Mouse (Mus musculus) frontal cortex, postnatal 14 days (tissue): ENCODE results near the gene Togaram2.
"Not testable (repeated sequence)": the region's sequence is repeated elsewhere in the genome, so short reads cannot be mapped to it uniquely, and the experiment has no call there.

Experiments used
- DNase-seq, 2 experiments: peaks; one replicate each; pipeline ENCODE4 v3.0.0; 2022; ENCODE audit warnings: low spot score in 2 of 2

Gene Togaram2

GRCm38 (mm10) chr17:71673092-71673491 lies at the start of gene Togaram2:
Togaram2 (plus strand) TSS chr17:71673261.
- DNase-seq, result no peak

GRCm38 (mm10) chr17:71631806-71632205 lies 41.3 kb upstream of the Togaram2 start:
- DNase-seq, result no peak

GRCm38 (mm10) chr17:71633350-71633749 lies 39.7 kb upstream of the Togaram2 start:
- DNase-seq, result no peak

GRCm38 (mm10) chr17:71636786-71637185 lies 36.3 kb upstream of the Togaram2 start:
- DNase-seq, result no peak

GRCm38 (mm10) chr17:71637750-71638265 lies 35.3 kb upstream of the Togaram2 start:
- DNase-seq, result no peak

GRCm38 (mm10) chr17:71639056-71639455 lies 34.0 kb upstream of the Togaram2 start:
- DNase-seq, result not testable (repeated sequence)

- DNase-seq, result no peak
Measured at GRCm38 (mm10) chr17:71640421-71641085, 32.5 kb upstream of the Togaram2 start.

GRCm38 (mm10) chr17:71642190-71642589 lies 30.9 kb upstream of the Togaram2 start:
- no peak for DNase-seq

- no peak for DNase-seq
Measured at GRCm38 (mm10) chr17:71650011-71650410, 23.1 kb upstream of the Togaram2 start.

GRCm38 (mm10) chr17:71652495-71652894 lies 20.6 kb upstream of the Togaram2 start:
- no peak for DNase-seq

- no peak for DNase-seq
Measured at GRCm38 (mm10) chr17:71652934-71653333, 20.1 kb upstream of the Togaram2 start.

- no peak for DNase-seq
Measured at GRCm38 (mm10) chr17:71657521-71657920, 15.5 kb upstream of the Togaram2 start.

- DNase-seq, result no peak
Measured at GRCm38 (mm10) chr17:71658666-71659065, 14.4 kb upstream of the Togaram2 start.

GRCm38 (mm10) chr17:71660390-71660789 lies 12.7 kb upstream of the Togaram2 start:
- DNase-seq, result no peak

GRCm38 (mm10) chr17:71662751-71663250 lies 10.3 kb upstream of the Togaram2 start:
- DNase-seq, result peak; percentile 57 to 69

GRCm38 (mm10) chr17:71663491-71663890 lies 9.6 kb upstream of the Togaram2 start:
- DNase-seq, result no peak

- DNase-seq, result no peak
Measured at GRCm38 (mm10) chr17:71664172-71664571, 8.9 kb upstream of the Togaram2 start.

GRCm38 (mm10) chr17:71665201-71665600 lies 7.9 kb upstream of the Togaram2 start:
- no peak for DNase-seq

- DNase-seq, result no peak
Measured at GRCm38 (mm10) chr17:71669511-71669910, 3.5 kb upstream of the Togaram2 start.

GRCm38 (mm10) chr17:71671840-71672546 lies 1.1 kb upstream of the Togaram2 start:
- no peak for DNase-seq

- no peak for DNase-seq
Measured at GRCm38 (mm10) chr17:71673936-71674335, 875 bp downstream of the Togaram2 start.

GRCm38 (mm10) chr17:71674886-71675285 lies 1.8 kb downstream of the Togaram2 start:
- DNase-seq, result no peak

- DNase-seq, result no peak
Measured at GRCm38 (mm10) chr17:71681666-71682065, 8.6 kb downstream of the Togaram2 start.
